Mouse (Mus musculus): ENCODE data around the gene Golga1.

- TF ChIP-seq POLR2A (IDR thresholded peaks at IDR 0.05; ENCODE audit: insufficient read depth, low read length) (no peak), CTCF (IDR thresholded peaks at IDR 0.05; ENCODE audit: low read depth, low read length) (no peak)
Observed at GRCm38 (mm10) chr2:39003512-39003911, 61.8 kb downstream of the Golga1 start.

Measured in ES-Bruce4 (cell line).